8 mouse cellular contexts compared by ENCODE assay signal in genomic region chr2:25545996-25546810, GRCm38 (mm10). TPM values are rescaled to one million over a fixed set of nuclear protein-coding genes. Genes with fewer than 3 reads are reported as not detected.
DNase-seq lines count a peak whose midpoint lies in the region; ATAC-seq and TF ChIP-seq lines count a peak whose summit lies in the region.

No protein-coding gene starts in this region.

- peak overlapping the region; percentile 87 for H3K27ac ChIP-seq in heart, embryonic 11.5 days (ENCODE audit: low read depth, low read length)
- peak overlapping the region; percentile 68 for H3K27ac ChIP-seq in embryonic facial prominence, embryonic 15.5 days (replicated peaks)
- peak overlapping the region; percentile 67 for H3K27ac ChIP-seq in intestine, embryonic 14.5 days (ENCODE audit: low read depth)
- H3K27ac ChIP-seq in midbrain, embryonic 13.5 days: no peak overlapping the region

- no peak for DNase-seq in heart, postnatal 36 days
- DNase-seq in G1E (ENCODE audit: low spot score): no peak
- DNase-seq in intestine, embryonic 14.5 days (ENCODE audit: low spot score): no peak
- no peak for DNase-seq in ovary, adult 18-20 months (ENCODE audit: low spot score)
- no peak for DNase-seq in urinary bladder, postnatal 25 days (ENCODE audit: low spot score)

- H3K27me3 ChIP-seq in heart, embryonic 11.5 days (ENCODE audit: control insufficient read depth, insufficient read depth, low read length): no peaks in the 10 kb centered on the region
- peaks cover 5% of the 10 kb centered on the region; the same call in 1 of the 2 replicates for H3K27me3 ChIP-seq in G1E (ENCODE audit: insufficient read depth, low read length)
- no peaks in the 10 kb centered on the region for H3K27me3 ChIP-seq in embryonic facial prominence, embryonic 15.5 days
- no peaks in the 10 kb centered on the region for H3K27me3 ChIP-seq in intestine, embryonic 14.5 days (replicated peaks; ENCODE audit: control insufficient read depth, insufficient read depth, low read length)
- H3K27me3 ChIP-seq in midbrain, embryonic 13.5 days: no peaks in the 10 kb centered on the region

- H3K9ac ChIP-seq in heart, embryonic 11.5 days (ENCODE audit: low read depth, low read length): peak overlapping the region; percentile 84
- peak overlapping the region; percentile 69 for H3K9ac ChIP-seq in embryonic facial prominence, embryonic 15.5 days
- H3K9ac ChIP-seq in intestine, embryonic 14.5 days (ENCODE audit: low read length): peak overlapping the region; percentile 74
- H3K9ac ChIP-seq in midbrain, embryonic 13.5 days (replicated peaks): peak overlapping the region; percentile 76

- WGBS in heart, embryonic 11.5 days (ENCODE audit: insufficient replicate concordance): 8% methylated on average over 43 of the region's 43 CpGs
- WGBS in embryonic facial prominence, embryonic 15.5 days: 8% methylated on average over 43 of the region's 43 CpGs
- 7% methylated on average over 43 of the region's 43 CpGs for WGBS in intestine, embryonic 14.5 days
- 8% methylated on average over 43 of the region's 43 CpGs for WGBS in midbrain, embryonic 13.5 days

- H3K4me2 ChIP-seq in heart, embryonic 11.5 days: peak overlapping the region; percentile 93
- H3K4me2 ChIP-seq in embryonic facial prominence, embryonic 15.5 days (replicated peaks): peak overlapping the region; percentile 57
- peak overlapping the region; percentile 88 for H3K4me2 ChIP-seq in intestine, embryonic 14.5 days (ENCODE audit: low read length)
- H3K4me2 ChIP-seq in midbrain, embryonic 13.5 days (replicated peaks): peak overlapping the region; percentile 81

- intact Hi-C loops in heart, postnatal 36 days (cut with DNase I): no loop called here

- no peaks in the 10 kb centered on the region for H3K36me3 ChIP-seq in heart, embryonic 11.5 days (ENCODE audit: control insufficient read depth, insufficient read depth, low read length)
- H3K36me3 ChIP-seq in G1E (replicated peaks): peaks cover 38% of the 10 kb centered on the region
- H3K36me3 ChIP-seq in embryonic facial prominence, embryonic 15.5 days: no peaks in the 10 kb centered on the region
- no peaks in the 10 kb centered on the region for H3K36me3 ChIP-seq in intestine, embryonic 14.5 days (ENCODE audit: control insufficient read depth, insufficient read depth, low read length)
- no peaks in the 10 kb centered on the region for H3K36me3 ChIP-seq in midbrain, embryonic 13.5 days

- peak; percentile 75 for ATAC-seq in heart, embryonic 11.5 days (replicated peaks; ENCODE audit: insufficient number of reproducible peaks, low FRiP score, low TSS enrichment)
- no peak for ATAC-seq in G1E (ENCODE audit: extremely low read depth, insufficient number of reproducible peaks, low FRiP score, poor library complexity, severe bottlenecking)
- ATAC-seq in embryonic facial prominence, embryonic 15.5 days (ENCODE audit: insufficient number of reproducible peaks, low FRiP score, low TSS enrichment, low read depth): peak; percentile 69
- peak; percentile 66 for ATAC-seq in intestine, embryonic 14.5 days (replicated peaks; ENCODE audit: low FRiP score, low TSS enrichment, low read depth)
- ATAC-seq in midbrain, embryonic 13.5 days: peak; percentile 76

- TF ChIP-seq CTCF in G1E (IDR thresholded peaks at IDR 0.05; ENCODE audit: low read depth, low read length): no peak

- peaks cover 6% of the 10 kb centered on the region; the same call in 1 of the 2 replicates for H3K4me1 ChIP-seq in heart, embryonic 11.5 days (ENCODE audit: control insufficient read depth, insufficient read depth, low read length)
- peaks cover 52% of the 10 kb centered on the region for H3K4me1 ChIP-seq in G1E (ENCODE audit: insufficient read depth, low read depth, low read length)
- H3K4me1 ChIP-seq in embryonic facial prominence, embryonic 15.5 days: peaks cover 10% of the 10 kb centered on the region; the same call in 1 of the 2 replicates
- H3K4me1 ChIP-seq in intestine, embryonic 14.5 days (replicated peaks; ENCODE audit: control insufficient read depth, insufficient read depth, low read length): peaks cover 7% of the 10 kb centered on the region
- peaks cover 18% of the 10 kb centered on the region for H3K4me1 ChIP-seq in midbrain, embryonic 13.5 days (replicated peaks)

- H3K9me3 ChIP-seq in heart, embryonic 11.5 days (replicated peaks; ENCODE audit: control insufficient read depth, low read length): no peaks in the 10 kb centered on the region
- no peaks in the 10 kb centered on the region for H3K9me3 ChIP-seq in G1E (replicated peaks)
- no peaks in the 10 kb centered on the region for H3K9me3 ChIP-seq in embryonic facial prominence, embryonic 15.5 days (replicated peaks)
- H3K9me3 ChIP-seq in intestine, embryonic 14.5 days (ENCODE audit: control insufficient read depth, low read length): no peaks in the 10 kb centered on the region
- H3K9me3 ChIP-seq in midbrain, embryonic 13.5 days: no peaks in the 10 kb centered on the region

- H3K4me3 ChIP-seq in heart, embryonic 11.5 days (ENCODE audit: low read depth, low read length): peak overlapping the region; percentile 63
- H3K4me3 ChIP-seq in G1E (ENCODE audit: low read depth, low read length): peak overlapping the region; percentile 83
- H3K4me3 ChIP-seq in embryonic facial prominence, embryonic 15.5 days (replicated peaks): peak overlapping the region; percentile 75
- peak overlapping the region; percentile 76 for H3K4me3 ChIP-seq in intestine, embryonic 14.5 days (ENCODE audit: low read depth, low read length)
- H3K4me3 ChIP-seq in midbrain, embryonic 13.5 days (replicated peaks): peak overlapping the region; percentile 65

RNA-seq across cellular contexts. Expression of gene Traf2, which starts 0.5 kb away (rescaled TPM):
- 20.3 and 21.9 TPM in 2 replicates for polyA plus RNA-seq in heart, embryonic 11.5 days (2014; fragmentation: Nextera tagmentation; extraction: Ambion mirVana)
- 10 to 100 TPM; 14.3 to 14.6 TPM for total RNA-seq in heart, postnatal 36 days (2021)
- total RNA-seq in G1E (2014; fragmentation: Nextera tagmentation): 7.1 and 7.9 TPM in 2 replicates
- total RNA-seq in G1E (2017): 18.1 and 19.1 TPM in 2 replicates
- polyA plus RNA-seq in G1E (2012): 5.4 and 7.8 TPM in 2 replicates
- polyA plus RNA-seq in embryonic facial prominence, embryonic 15.5 days (2015; fragmentation: Nextera tagmentation; extraction: Ambion mirVana): 34.8 and 36.2 TPM in 2 replicates
- 31.2 and 32.0 TPM in 2 replicates for polyA plus RNA-seq in intestine, embryonic 14.5 days (2014; fragmentation: Nextera tagmentation; extraction: Ambion mirVana)
- polyA plus RNA-seq in midbrain, embryonic 13.5 days (2015; fragmentation: Nextera tagmentation; extraction: Ambion mirVana): 22.9 and 24.1 TPM in 2 replicates

RNA-seq across cellular contexts. Expression of gene Edf1, which starts 11.4 kb away (rescaled TPM):
- polyA plus RNA-seq in heart, embryonic 11.5 days (2014; fragmentation: Nextera tagmentation; extraction: Ambion mirVana): 318 and 356 TPM in 2 replicates
- total RNA-seq in heart, postnatal 36 days (2021): 100 to 1,000 TPM; 215 to 227 TPM
- 102 and 126 TPM in 2 replicates for total RNA-seq in G1E (2014; fragmentation: Nextera tagmentation)
- total RNA-seq in G1E (2017): 91.0 and 109 TPM in 2 replicates
- 570 and 701 TPM in 2 replicates for polyA plus RNA-seq in G1E (2012)
- 355 and 373 TPM in 2 replicates for polyA plus RNA-seq in embryonic facial prominence, embryonic 15.5 days (2015; fragmentation: Nextera tagmentation; extraction: Ambion mirVana)
- 356 and 385 TPM in 2 replicates for polyA plus RNA-seq in intestine, embryonic 14.5 days (2014; fragmentation: Nextera tagmentation; extraction: Ambion mirVana)
- polyA plus RNA-seq in midbrain, embryonic 13.5 days (2015; fragmentation: Nextera tagmentation; extraction: Ambion mirVana): 387 and 406 TPM in 2 replicates

RNA-seq across cellular contexts. Expression of gene Mamdc4, which starts 28.4 kb away (rescaled TPM):
- 3.2 and 5.5 TPM in 2 replicates for polyA plus RNA-seq in heart, embryonic 11.5 days (2014; fragmentation: Nextera tagmentation; extraction: Ambion mirVana)
- total RNA-seq in heart, postnatal 36 days (2021): 1 to 10 TPM in 1 of 2 experiments, under 1 TPM in 1; 0.65 to 2.5 TPM
- total RNA-seq in G1E (2014; fragmentation: Nextera tagmentation): 0.58 and 4.3 TPM in 2 replicates
- 1.9 and 5.5 TPM in 2 replicates for total RNA-seq in G1E (2017)
- 1.4 and 1.6 TPM in 2 replicates for polyA plus RNA-seq in G1E (2012)
- polyA plus RNA-seq in embryonic facial prominence, embryonic 15.5 days (2015; fragmentation: Nextera tagmentation; extraction: Ambion mirVana): 3.3 and 4.9 TPM in 2 replicates
- 59.1 and 85.2 TPM in 2 replicates for polyA plus RNA-seq in intestine, embryonic 14.5 days (2014; fragmentation: Nextera tagmentation; extraction: Ambion mirVana)
- 3.2 and 6.8 TPM in 2 replicates for polyA plus RNA-seq in midbrain, embryonic 13.5 days (2015; fragmentation: Nextera tagmentation; extraction: Ambion mirVana)

RNA-seq across cellular contexts. Expression of gene Phpt1, which starts 28.8 kb away (rescaled TPM):
- 167 and 172 TPM in 2 replicates for polyA plus RNA-seq in heart, embryonic 11.5 days (2014; fragmentation: Nextera tagmentation; extraction: Ambion mirVana)
- total RNA-seq in heart, postnatal 36 days (2021): 10 to 100 TPM; 64.1 to 67.4 TPM
- 1.4 and 2.1 TPM in 2 replicates for total RNA-seq in G1E (2014; fragmentation: Nextera tagmentation)
- 7.1 and 12.5 TPM in 2 replicates for total RNA-seq in G1E (2017)
- polyA plus RNA-seq in G1E (2012): 6.5 and 9.5 TPM in 2 replicates
- 147 and 157 TPM in 2 replicates for polyA plus RNA-seq in embryonic facial prominence, embryonic 15.5 days (2015; fragmentation: Nextera tagmentation; extraction: Ambion mirVana)
- 278 and 287 TPM in 2 replicates for polyA plus RNA-seq in intestine, embryonic 14.5 days (2014; fragmentation: Nextera tagmentation; extraction: Ambion mirVana)
- polyA plus RNA-seq in midbrain, embryonic 13.5 days (2015; fragmentation: Nextera tagmentation; extraction: Ambion mirVana): 190 and 193 TPM in 2 replicates

RNA-seq across cellular contexts. Expression of gene Ajm1, which starts 35.4 kb away (rescaled TPM):
- polyA plus RNA-seq in heart, embryonic 11.5 days (2014; fragmentation: Nextera tagmentation; extraction: Ambion mirVana): 0.21 TPM in 1 of 2 replicates, not detected in the other
- total RNA-seq in heart, postnatal 36 days (2021): under 1 TPM; 0.08 TPM
- total RNA-seq in G1E (2014; fragmentation: Nextera tagmentation): 0.63 and 1.1 TPM in 2 replicates
- total RNA-seq in G1E (2017): 0.05 TPM in 1 of 2 replicates, not detected in the other
- polyA plus RNA-seq in G1E (2012): 0.32 and 0.35 TPM in 2 replicates
- 0.60 and 0.63 TPM in 2 replicates for polyA plus RNA-seq in embryonic facial prominence, embryonic 15.5 days (2015; fragmentation: Nextera tagmentation; extraction: Ambion mirVana)
- 1.8 and 2.0 TPM in 2 replicates for polyA plus RNA-seq in intestine, embryonic 14.5 days (2014; fragmentation: Nextera tagmentation; extraction: Ambion mirVana)
- polyA plus RNA-seq in midbrain, embryonic 13.5 days (2015; fragmentation: Nextera tagmentation; extraction: Ambion mirVana): 3.5 and 5.7 TPM in 2 replicates
